Mouse (Mus musculus) limb, embryonic 14.5 days (tissue): ENCODE measurements around the gene Lman2l. TPM values are rescaled to one million over a fixed set of nuclear protein-coding genes. Genes with fewer than 3 reads are reported as not detected.

ENCODE experiments used
- ATAC-seq: fragments of 200-750 bp; cut with Nextera tagmentation; 2 replicates; pipeline ENCODE4 v1.8.0; 2017; ENCODE audit warnings: low read depth, moderate number of reproducible peaks, moderate TSS enrichment; ENCODE audit not compliant: low FRiP score
- DNase-seq: peaks from one replicate; pipeline ENCODE4 v3.0.0-alpha.2; 2015; ENCODE audit warnings: low spot score
- H3K27ac ChIP-seq: fragments of 300-500 bp; sonication (generic); replicated peaks from 2 replicates; pipeline ENCODE4 v1.5.1; 2014; ENCODE audit warnings: low read depth, mild to moderate bottlenecking, low read length, moderate library complexity, mixed read lengths
- H3K27me3 ChIP-seq: fragments of 300-500 bp; sonication (generic); 2 replicates; pipeline ENCODE4 v1.6.1; 2014; ENCODE audit warnings: low read length, mixed read lengths; ENCODE audit not compliant: control insufficient read depth, insufficient read depth
- H3K36me3 ChIP-seq: fragments of 300-500 bp; sonication (generic); 2 replicates; pipeline ENCODE4 v1.6.1; 2014; ENCODE audit warnings: mild to moderate bottlenecking, low read length, moderate library complexity, mixed read lengths; ENCODE audit not compliant: control insufficient read depth, insufficient read depth
- H3K4me1 ChIP-seq: fragments of 300-500 bp; sonication (generic); 2 replicates; pipeline ENCODE4 v1.6.1; 2014; ENCODE audit warnings: antibody characterized with exemption, low read length, mixed read lengths; ENCODE audit not compliant: control insufficient read depth, insufficient read depth
- H3K4me2 ChIP-seq: fragments of 300-500 bp; sonication (generic); replicated peaks from 2 replicates; pipeline ENCODE4 v1.6.1; 2014; ENCODE audit warnings: low read depth, mild to moderate bottlenecking, low read length, moderate library complexity; ENCODE audit not compliant: severe bottlenecking
- H3K4me3 ChIP-seq: fragments of 300-500 bp; sonication (generic); replicated peaks from 2 replicates; pipeline ENCODE4 v1.5.1; 2014; ENCODE audit warnings: low read length
- H3K9ac ChIP-seq: fragments of 300-500 bp; sonication (generic); 2 replicates; pipeline ENCODE4 v1.6.1; 2014; ENCODE audit warnings: mild to moderate bottlenecking, low read depth, low read length, moderate library complexity; ENCODE audit not compliant: severe bottlenecking
- H3K9me3 ChIP-seq: fragments of 300-500 bp; sonication (generic); 2 replicates; pipeline ENCODE4 v1.6.1; 2016; ENCODE audit warnings: low read length; ENCODE audit not compliant: control insufficient read depth
- POLR2A ChIP-seq: fragments of 200-500 bp; IDR thresholded peaks from 2 replicates; pipeline ENCODE4 v1.8.0; 2012; ENCODE audit warnings: inconsistent platforms, mild to moderate bottlenecking, moderate library complexity, borderline replicate concordance; ENCODE audit not compliant: insufficient read depth, insufficient read length; ENCODE audit errors: extremely low read depth
- WGBS: fragments of 180-500 bp; shearing (Covaris S2); extraction: QIAGEN DNeasy Blood & Tissue Kit; methylation state at CpG from one replicate; pipeline ENCODE4 v1.1.7; 2014; 5-methylcytosine and 5-hydroxymethylcytosine counted together
- polyA plus RNA-seq, 2 experiments: library from polyadenylated mRNA; depleted of rRNA in 1 of 2; stranded (reverse) in 1 of 2; unstranded in 1 of 2; fragments of >200 nt; fragmentation: Nextera tagmentation in 1 of 2; extraction: Ambion mirVana in 1 of 2; gene quantifications; 2 replicates each; pipeline versions ENCODE4 v1.2.1 to v1.2.3; 2012 to 2014

Gene Lman2l
- polyA plus RNA-seq (2012; rRNA removed) (32.2 and 40.7 TPM in 2 replicates), polyA plus RNA-seq (2014; fragmentation: Nextera tagmentation; extraction: Ambion mirVana) (26.7 and 30.7 TPM in 2 replicates)

DNA sequence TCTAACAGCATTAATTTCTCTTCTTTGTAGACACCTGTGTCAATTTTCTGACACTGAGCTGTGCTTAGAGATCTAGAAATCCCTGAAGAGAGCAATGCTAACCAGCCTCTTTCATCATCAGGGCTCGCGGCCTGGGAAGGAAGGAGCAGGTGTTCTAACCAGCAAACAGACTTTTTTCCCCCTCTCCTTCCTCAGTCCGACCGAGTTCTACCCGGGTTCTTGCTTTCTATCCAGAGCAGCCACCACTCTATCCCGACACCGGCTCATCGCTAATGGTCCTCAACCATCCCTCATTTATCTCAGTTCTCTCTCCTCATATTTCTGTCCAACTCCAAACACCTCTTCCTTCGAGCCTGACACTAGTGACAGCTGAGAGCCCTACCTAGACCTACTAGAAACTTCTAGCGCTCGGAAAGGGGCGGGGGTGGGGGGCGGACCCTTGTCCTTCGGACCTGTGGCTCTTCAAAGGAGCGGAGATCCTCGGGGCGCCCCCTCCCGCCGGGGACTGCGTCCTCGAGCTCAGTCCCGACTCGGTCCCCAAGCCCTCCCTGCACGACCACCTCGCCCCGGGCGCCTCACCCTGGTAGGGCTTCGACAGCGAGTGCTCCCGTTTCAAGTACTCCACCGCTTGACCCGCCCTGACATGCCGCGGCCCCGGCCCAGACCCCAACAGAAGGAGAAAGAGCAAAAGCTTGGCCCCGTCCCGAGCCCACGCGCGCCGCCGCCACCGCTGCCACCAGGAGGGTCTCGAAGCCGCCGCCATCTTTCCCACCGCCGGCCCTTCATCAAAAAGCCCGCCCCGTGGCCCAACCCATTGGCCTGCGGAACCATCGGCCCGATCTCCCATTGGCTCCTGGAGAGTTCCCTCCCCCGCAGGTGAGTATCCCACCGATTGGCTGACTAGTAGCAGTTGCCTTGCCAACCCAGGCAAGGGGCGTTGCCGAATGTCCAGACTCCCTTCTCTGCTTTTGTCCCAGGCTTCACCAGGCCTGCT lies at the start of gene Lman2l:
Lman2l (minus strand) TSS at position 801 of the 994 bp plus-strand sequence.
- no peaks in the 10 kb centered on the region for H3K27me3 ChIP-seq
- H3K9me3 ChIP-seq, result no peaks in the 10 kb centered on the region
- peaks cover 3% of the 10 kb centered on the region; the same call in 1 of the 2 replicates for H3K4me1 ChIP-seq
- H3K36me3 ChIP-seq, result peaks cover 22% of the 10 kb centered on the region; the same call in 1 of the 2 replicates
- ATAC-seq, result peak; percentile 100
- peak; percentile 57; the same call in 1 of the 2 replicates for TF ChIP-seq POLR2A
- peak within 1 kb of the TSS; percentile 65 for H3K4me2 ChIP-seq
- H3K4me3 ChIP-seq, result peak within 1 kb of the TSS; percentile 79
- under 1% methylated on average over 50 of the region's 57 CpGs for WGBS
- H3K9ac ChIP-seq, result peak within 1 kb of the TSS; percentile 68
- H3K27ac ChIP-seq, result peak within 1 kb of the TSS; percentile 67
- DNase-seq, result peak; percentile 99

GRCm38 (mm10) chr1:36493299-36493698 lies 48.2 kb upstream of the Lman2l start:
- ATAC-seq (no peak), DNase-seq (no peak)
- Histone ChIP-seq H3K36me3 (peaks cover 3% of the 10 kb centered on the region; the same call in 1 of the 2 replicates), H3K4me1 (peaks cover 12% of the 10 kb centered on the region), H3K4me2 (no peak overlapping the region), H3K9ac (no peak overlapping the region), H3K27me3 (no peaks in the 10 kb centered on the region), H3K9me3 (no peaks in the 10 kb centered on the region), H3K27ac (no peak overlapping the region), H3K4me3 (no peak overlapping the region)
- TF ChIP-seq POLR2A, result no peak
- WGBS, result 31% methylated on average over 6 of the region's 6 CpGs

- DNase-seq (peak; percentile 54), ATAC-seq (peak; percentile 82)
- no peak overlapping the region for H3K27ac ChIP-seq
- H3K27me3 ChIP-seq, result no peaks in the 10 kb centered on the region
- no peaks in the 10 kb centered on the region for H3K36me3 ChIP-seq
- H3K4me3 ChIP-seq, result no peak overlapping the region
- TF ChIP-seq POLR2A, result no peak
- H3K4me1 ChIP-seq, result peaks cover 12% of the 10 kb centered on the region
- no peaks in the 10 kb centered on the region for H3K9me3 ChIP-seq
- WGBS, result 44% methylated on average over 9 of the region's 9 CpGs
- H3K9ac ChIP-seq, result no peak overlapping the region
- no peak overlapping the region for H3K4me2 ChIP-seq
Measured at GRCm38 (mm10) chr1:36492416-36493139, 47.5 kb upstream of the Lman2l start.

GRCm38 (mm10) chr1:36489661-36490060 lies 44.6 kb upstream of the Lman2l start:
- no peak overlapping the region for H3K27ac ChIP-seq
- no peak overlapping the region for H3K4me3 ChIP-seq
- no peak overlapping the region for H3K9ac ChIP-seq
- H3K27me3 ChIP-seq, result no peaks in the 10 kb centered on the region
- ATAC-seq, result no peak
- H3K4me2 ChIP-seq, result no peak overlapping the region
- H3K4me1 ChIP-seq, result peaks cover 15% of the 10 kb centered on the region
- no peak for DNase-seq
- TF ChIP-seq POLR2A, result no peak
- no peaks in the 10 kb centered on the region for H3K9me3 ChIP-seq
- H3K36me3 ChIP-seq, result no peaks in the 10 kb centered on the region
- WGBS, result 67% methylated on average over 6 of the region's 6 CpGs

GRCm38 (mm10) chr1:36487111-36487510 lies 42.0 kb upstream of the Lman2l start:
- H3K27ac ChIP-seq, result no peak overlapping the region
- H3K27me3 ChIP-seq, result no peaks in the 10 kb centered on the region
- DNase-seq, result no peak
- H3K36me3 ChIP-seq, result no peaks in the 10 kb centered on the region
- H3K4me3 ChIP-seq, result no peak overlapping the region
- 91% methylated on average over 9 of the region's 9 CpGs for WGBS
- H3K9me3 ChIP-seq, result no peaks in the 10 kb centered on the region
- H3K4me1 ChIP-seq, result 0 out of 2 replicates have a peak, but pooled peaks cover 3% of the 10 kb centered on the region
- no peak for TF ChIP-seq POLR2A
- H3K9ac ChIP-seq, result no peak overlapping the region
- no peak for ATAC-seq
- no peak overlapping the region for H3K4me2 ChIP-seq
